Mouse (Mus musculus) limb, embryonic 14.5 days (tissue): ENCODE data around the gene Trp53rka. TPM values are rescaled to one million over a fixed set of nuclear protein-coding genes. Genes with fewer than 3 reads are reported as not detected.

Experiments
- ATAC-seq: fragments of 200-750 bp; cut with Nextera tagmentation; 2 replicates; pipeline ENCODE4 v1.8.0; 2017; ENCODE audit warnings: low read depth, moderate number of reproducible peaks, moderate TSS enrichment; ENCODE audit not compliant: low FRiP score
- DNase-seq: peaks from one replicate; pipeline ENCODE4 v3.0.0-alpha.2; 2015; ENCODE audit warnings: low spot score
- H3K27ac ChIP-seq: fragments of 300-500 bp; sonication (generic); replicated peaks from 2 replicates; pipeline ENCODE4 v1.5.1; 2014; ENCODE audit warnings: low read depth, mild to moderate bottlenecking, low read length, moderate library complexity, mixed read lengths
- H3K27me3 ChIP-seq: fragments of 300-500 bp; sonication (generic); 2 replicates; pipeline ENCODE4 v1.6.1; 2014; ENCODE audit warnings: low read length, mixed read lengths; ENCODE audit not compliant: control insufficient read depth, insufficient read depth
- H3K36me3 ChIP-seq: fragments of 300-500 bp; sonication (generic); 2 replicates; pipeline ENCODE4 v1.6.1; 2014; ENCODE audit warnings: mild to moderate bottlenecking, low read length, moderate library complexity, mixed read lengths; ENCODE audit not compliant: control insufficient read depth, insufficient read depth
- H3K4me1 ChIP-seq: fragments of 300-500 bp; sonication (generic); 2 replicates; pipeline ENCODE4 v1.6.1; 2014; ENCODE audit warnings: antibody characterized with exemption, low read length, mixed read lengths; ENCODE audit not compliant: control insufficient read depth, insufficient read depth
- H3K4me2 ChIP-seq: fragments of 300-500 bp; sonication (generic); replicated peaks from 2 replicates; pipeline ENCODE4 v1.6.1; 2014; ENCODE audit warnings: low read depth, mild to moderate bottlenecking, low read length, moderate library complexity; ENCODE audit not compliant: severe bottlenecking
- H3K4me3 ChIP-seq: fragments of 300-500 bp; sonication (generic); replicated peaks from 2 replicates; pipeline ENCODE4 v1.5.1; 2014; ENCODE audit warnings: low read length
- H3K9ac ChIP-seq: fragments of 300-500 bp; sonication (generic); 2 replicates; pipeline ENCODE4 v1.6.1; 2014; ENCODE audit warnings: mild to moderate bottlenecking, low read depth, low read length, moderate library complexity; ENCODE audit not compliant: severe bottlenecking
- H3K9me3 ChIP-seq: fragments of 300-500 bp; sonication (generic); 2 replicates; pipeline ENCODE4 v1.6.1; 2016; ENCODE audit warnings: low read length; ENCODE audit not compliant: control insufficient read depth
- POLR2A ChIP-seq: fragments of 200-500 bp; IDR thresholded peaks from 2 replicates; pipeline ENCODE4 v1.8.0; 2012; ENCODE audit warnings: inconsistent platforms, mild to moderate bottlenecking, moderate library complexity, borderline replicate concordance; ENCODE audit not compliant: insufficient read depth, insufficient read length; ENCODE audit errors: extremely low read depth
- WGBS: fragments of 180-500 bp; shearing (Covaris S2); extraction: QIAGEN DNeasy Blood & Tissue Kit; methylation state at CpG from one replicate; pipeline ENCODE4 v1.1.7; 2014; 5-methylcytosine and 5-hydroxymethylcytosine counted together
- polyA plus RNA-seq, 2 experiments: library from polyadenylated mRNA; depleted of rRNA in 1 of 2; stranded (reverse) in 1 of 2; unstranded in 1 of 2; fragments of >200 nt; fragmentation: Nextera tagmentation in 1 of 2; extraction: Ambion mirVana in 1 of 2; gene quantifications; 2 replicates each; pipeline versions ENCODE4 v1.2.1 to v1.2.3; 2012 to 2014

The Trp53rka gene
- polyA plus RNA-seq, 2 experiments: 37.9 to 39.4 TPM

DNA sequence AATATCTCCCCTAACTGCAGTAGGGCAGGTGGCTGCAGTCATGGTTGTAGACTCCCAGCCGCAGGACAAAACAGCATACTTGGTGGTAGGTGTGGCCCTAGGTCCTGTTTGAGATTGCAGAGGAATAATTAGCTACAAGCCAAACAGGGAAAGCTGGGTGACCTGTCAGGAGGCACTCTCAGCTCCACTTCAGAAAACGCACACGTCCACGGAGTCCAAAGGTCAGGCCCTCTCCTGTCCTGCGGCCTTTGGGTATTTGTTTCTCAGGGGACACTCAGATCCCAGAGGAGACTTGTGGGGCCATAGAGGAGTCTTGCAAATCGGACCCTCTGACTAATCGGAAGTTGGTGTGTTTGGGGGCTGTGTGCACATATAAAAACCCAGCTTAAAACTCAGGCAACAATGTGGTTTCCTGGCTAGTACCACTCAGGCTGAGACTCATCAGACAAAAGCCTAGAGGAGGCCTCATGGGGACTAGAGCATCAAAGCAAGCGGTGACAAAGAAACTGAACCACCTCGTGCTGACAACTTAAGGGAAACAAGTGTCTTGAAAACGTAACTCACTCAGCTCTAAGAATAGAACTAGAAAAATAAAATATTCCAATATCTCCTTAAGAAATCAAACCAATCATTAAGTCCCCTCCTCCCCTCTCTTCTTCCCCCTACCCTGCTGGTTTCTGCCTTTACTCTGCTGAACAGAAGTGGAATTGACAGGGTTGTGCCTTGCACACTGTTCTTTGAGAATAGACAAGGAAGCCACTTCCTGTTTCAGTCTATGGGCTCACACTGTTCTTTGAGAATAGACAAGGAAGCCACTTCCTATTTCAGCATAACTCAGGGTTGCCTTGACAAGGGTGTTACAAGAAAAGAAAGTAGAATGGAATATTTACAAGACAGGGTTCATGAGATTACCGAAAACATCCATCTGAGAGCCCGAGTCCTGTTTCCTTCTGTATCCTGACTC lies 40.1 kb downstream of the Trp53rka start:
- no peak overlapping the region for H3K27ac ChIP-seq
- H3K9me3 ChIP-seq: no peaks in the 10 kb centered on the region
- no peak for TF ChIP-seq POLR2A
- H3K4me3 ChIP-seq: no peak overlapping the region
- no peak for ATAC-seq
- DNase-seq: no peak
- no peak overlapping the region for H3K4me2 ChIP-seq
- no peak overlapping the region for H3K9ac ChIP-seq
- no peaks in the 10 kb centered on the region for H3K4me1 ChIP-seq
- H3K27me3 ChIP-seq: no peaks in the 10 kb centered on the region
- H3K36me3 ChIP-seq: no peaks in the 10 kb centered on the region
- 86% methylated on average over 12 of the region's 12 CpGs for WGBS

GRCm38 (mm10) chr2:165448475-165448874 lies 44.6 kb downstream of the Trp53rka start:
- no peak overlapping the region for H3K4me2 ChIP-seq
- WGBS: 80% methylated on average over 9 of the region's 9 CpGs
- ATAC-seq (no peak), DNase-seq (no peak)
- no peaks in the 10 kb centered on the region for H3K4me1 ChIP-seq
- no peaks in the 10 kb centered on the region for H3K36me3 ChIP-seq
- no peaks in the 10 kb centered on the region for H3K27me3 ChIP-seq
- no peaks in the 10 kb centered on the region for H3K9me3 ChIP-seq
- H3K4me3 ChIP-seq: no peak overlapping the region
- TF ChIP-seq POLR2A: no peak
- no peak overlapping the region for H3K27ac ChIP-seq
- H3K9ac ChIP-seq: no peak overlapping the region

DNA sequence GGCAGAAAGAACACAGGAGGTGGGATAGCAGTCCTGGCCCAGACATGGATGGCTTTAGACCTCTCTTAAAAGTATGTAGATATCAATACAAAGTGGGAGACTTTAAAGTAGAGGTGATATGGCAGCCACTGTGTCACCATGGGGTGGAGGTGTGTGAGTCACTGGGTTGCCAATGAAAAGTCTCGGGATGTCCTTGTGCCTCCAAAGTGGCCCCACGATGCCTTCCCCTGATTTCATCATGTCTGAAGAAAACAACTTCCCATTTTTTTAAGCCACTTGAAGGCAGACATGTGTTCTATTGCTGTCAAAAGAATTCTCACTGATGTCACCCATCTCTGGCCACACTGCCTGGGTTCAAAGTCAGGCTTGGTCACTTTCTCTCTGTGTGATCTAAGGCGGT lies 48.3 kb downstream of the Trp53rka start:
- TF ChIP-seq POLR2A: no peak
- no peaks in the 10 kb centered on the region for H3K9me3 ChIP-seq

GRCm38 (mm10) chr2:165442981-165443380 lies 50.1 kb downstream of the Trp53rka start:
- Histone ChIP-seq H3K27ac (no peak overlapping the region), H3K4me3 (no peak overlapping the region), H3K36me3 (no peaks in the 10 kb centered on the region), H3K4me1 (no peaks in the 10 kb centered on the region), H3K27me3 (no peaks in the 10 kb centered on the region), H3K4me2 (no peak overlapping the region), H3K9ac (no peak overlapping the region), H3K9me3 (no peaks in the 10 kb centered on the region)
- DNase-seq: no peak
- ATAC-seq: no peak
- 67% methylated on average over 10 of the region's 10 CpGs for WGBS
- TF ChIP-seq POLR2A: no peak

More for the DNA sequence above, 48.3 kb downstream of the Trp53rka start:
- H3K4me1 ChIP-seq: no peaks in the 10 kb centered on the region
- H3K36me3 ChIP-seq: no peaks in the 10 kb centered on the region
- ATAC-seq (no peak), DNase-seq (no peak)
- H3K4me2 ChIP-seq: no peak overlapping the region
- 82% methylated on average over 3 of the region's 3 CpGs for WGBS
- no peak overlapping the region for H3K9ac ChIP-seq
- no peak overlapping the region for H3K4me3 ChIP-seq
- H3K27ac ChIP-seq: no peak overlapping the region
- H3K27me3 ChIP-seq: no peaks in the 10 kb centered on the region

DNA sequence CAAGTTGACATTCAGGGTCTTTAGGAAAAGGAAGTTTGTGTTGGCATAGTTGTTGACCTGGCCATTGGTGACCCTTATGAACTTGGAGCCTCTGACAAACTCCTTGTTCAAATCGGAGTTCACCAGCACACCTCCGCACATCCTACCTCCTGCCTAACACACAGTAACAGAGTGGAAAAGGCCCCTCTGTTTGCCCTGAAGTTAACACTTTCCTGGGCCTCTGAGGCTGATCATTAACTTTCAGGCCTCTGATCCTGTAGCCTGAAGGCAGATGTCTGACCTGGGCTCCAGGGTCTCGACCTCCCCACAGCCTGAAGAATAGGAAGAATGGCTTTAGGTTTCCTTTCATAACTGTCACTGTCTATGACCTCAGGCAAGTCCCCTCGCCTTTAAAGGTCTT lies 51.5 kb downstream of the Trp53rka start:
- no peak for ATAC-seq
- 57% methylated on average over 4 of the region's 4 CpGs for WGBS
- no peak for DNase-seq

More for the DNA sequence above, 51.5 kb downstream of the Trp53rka start:
- Histone ChIP-seq H3K27me3 (no peaks in the 10 kb centered on the region), H3K4me2 (no peak overlapping the region), H3K27ac (no peak overlapping the region), H3K36me3 (no peaks in the 10 kb centered on the region), H3K4me1 (no peaks in the 10 kb centered on the region), H3K9me3 (no peaks in the 10 kb centered on the region), H3K4me3 (no peak overlapping the region), H3K9ac (no peak overlapping the region)
- no peak for TF ChIP-seq POLR2A

Other genes with a start within 250 kb of the Trp53rka start
- 54.2 and 74.3 TPM in 2 replicates for gene Slc35c2, start 205.5 kb downstream of the Trp53rka start, polyA plus RNA-seq (2012; rRNA removed)
- 51.1 and 51.2 TPM in 2 replicates for gene Slc35c2, start 205.5 kb downstream of the Trp53rka start, polyA plus RNA-seq (2014; fragmentation: Nextera tagmentation; extraction: Ambion mirVana)
- gene Elmo2, start 166.8 kb downstream of the Trp53rka start, polyA plus RNA-seq (2012; rRNA removed): 77.7 and 97.3 TPM in 2 replicates
- gene Elmo2, start 166.8 kb downstream of the Trp53rka start, polyA plus RNA-seq (2014; fragmentation: Nextera tagmentation; extraction: Ambion mirVana): 83.0 and 87.4 TPM in 2 replicates
- 0.46 and 0.49 TPM in 2 replicates for gene Zfp663, start 124.6 kb downstream of the Trp53rka start, polyA plus RNA-seq (2012; rRNA removed)
- gene Zfp663, start 124.6 kb downstream of the Trp53rka start, polyA plus RNA-seq (2014; fragmentation: Nextera tagmentation; extraction: Ambion mirVana): 0.44 and 0.68 TPM in 2 replicates
- 9.8 and 10.1 TPM in 2 replicates for gene Zfp334, start 105.1 kb downstream of the Trp53rka start, polyA plus RNA-seq (2012; rRNA removed)
- 8.6 and 10.8 TPM in 2 replicates for gene Zfp334, start 105.1 kb downstream of the Trp53rka start, polyA plus RNA-seq (2014; fragmentation: Nextera tagmentation; extraction: Ambion mirVana)
- 0.18 and 0.23 TPM in 2 replicates for gene Ocstamp, start 92.9 kb downstream of the Trp53rka start, polyA plus RNA-seq (2012; rRNA removed)
- gene Ocstamp, start 92.9 kb downstream of the Trp53rka start, polyA plus RNA-seq (2014; fragmentation: Nextera tagmentation; extraction: Ambion mirVana): 0.10 and 0.28 TPM in 2 replicates
- 0.23 and 0.31 TPM in 2 replicates for gene Slc13a3, start 20.1 kb downstream of the Trp53rka start, polyA plus RNA-seq (2012; rRNA removed)
- gene Slc13a3, start 20.1 kb downstream of the Trp53rka start, polyA plus RNA-seq (2014; fragmentation: Nextera tagmentation; extraction: Ambion mirVana): 0.26 and 0.47 TPM in 2 replicates
- gene Slc2a10, start 10.5 kb upstream of the Trp53rka start, polyA plus RNA-seq (2012; rRNA removed): 12.3 and 16.8 TPM in 2 replicates
- gene Slc2a10, start 10.5 kb upstream of the Trp53rka start, polyA plus RNA-seq (2014; fragmentation: Nextera tagmentation; extraction: Ambion mirVana): 8.5 and 11.0 TPM in 2 replicates
- 32.6 and 48.5 TPM in 2 replicates for gene Eya2, start 101.7 kb upstream of the Trp53rka start, polyA plus RNA-seq (2012; rRNA removed)
- 18.8 and 22.4 TPM in 2 replicates for gene Eya2, start 101.7 kb upstream of the Trp53rka start, polyA plus RNA-seq (2014; fragmentation: Nextera tagmentation; extraction: Ambion mirVana)